Mouse (Mus musculus) spleen, postnatal 36 days (tissue): ENCODE measurements around the gene Cdcp1.

Source experiments
- DNase-seq, 2 experiments: peaks; one replicate each; pipeline ENCODE4 v3.0.0; 2022; ENCODE audit warnings: low spot score in 2 of 2, mixed read lengths in 1 of 2

Gene Cdcp1

DNA sequence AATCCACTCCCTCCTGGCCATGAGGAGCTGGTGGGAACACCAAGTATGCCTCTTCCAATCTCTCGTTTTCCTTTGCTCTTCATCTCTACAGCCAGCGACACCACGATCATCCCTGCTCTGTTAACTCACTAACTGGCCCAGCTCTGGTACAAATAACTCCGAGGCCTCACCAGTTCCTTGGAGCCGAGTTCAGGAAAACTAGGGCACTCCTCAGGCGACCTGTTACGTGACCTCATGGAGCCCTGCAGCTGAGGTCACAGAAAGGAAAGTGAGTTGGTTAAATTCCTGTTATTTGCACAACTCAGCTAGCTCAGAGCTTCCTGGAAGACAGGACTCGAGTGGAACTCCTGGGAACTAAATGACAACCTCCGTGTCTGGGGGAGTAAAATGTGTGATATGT, 2.5 kb downstream of the Cdcp1 start:
- no peak for DNase-seq

DNA sequence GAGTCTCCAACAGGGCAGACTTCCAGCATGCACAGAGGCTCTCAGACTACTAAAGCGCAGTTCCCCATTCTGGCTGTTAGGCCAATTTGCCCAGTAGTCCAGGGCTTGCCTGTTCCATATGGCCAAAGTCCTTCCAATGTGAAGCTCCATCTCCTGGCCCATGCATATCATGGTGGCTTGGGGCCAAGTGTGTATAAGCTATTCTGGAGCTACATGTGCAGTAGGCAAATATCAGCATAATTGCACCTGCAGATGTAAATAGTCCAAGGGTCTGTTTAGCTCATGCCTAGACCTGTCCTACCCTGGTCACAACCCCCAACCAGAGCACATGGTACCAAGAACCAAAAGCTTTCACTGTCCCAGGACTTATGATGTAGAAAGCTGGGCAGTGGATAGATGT, 7.9 kb downstream of the Cdcp1 start:
- no peak for DNase-seq

DNA sequence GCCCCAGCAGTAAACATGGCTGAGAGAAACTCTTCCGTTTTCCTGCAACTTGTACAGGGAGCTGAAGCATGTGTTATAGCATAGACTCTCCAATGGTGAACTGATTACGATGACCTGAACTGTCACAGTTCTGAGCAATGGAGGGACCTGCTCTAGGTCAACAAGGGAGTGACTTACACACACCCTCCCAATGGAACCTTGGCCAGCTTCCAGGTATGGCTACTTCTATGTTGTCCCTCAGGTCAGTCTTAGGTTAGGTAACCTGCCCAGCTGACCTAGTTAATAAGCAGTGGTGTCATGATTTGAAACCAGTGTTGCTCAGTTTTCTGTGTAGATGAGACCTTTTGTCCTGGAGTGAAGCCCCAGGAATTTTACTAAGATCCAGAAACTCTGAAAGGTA, 8.9 kb downstream of the Cdcp1 start:
- DNase-seq: no peak

DNA sequence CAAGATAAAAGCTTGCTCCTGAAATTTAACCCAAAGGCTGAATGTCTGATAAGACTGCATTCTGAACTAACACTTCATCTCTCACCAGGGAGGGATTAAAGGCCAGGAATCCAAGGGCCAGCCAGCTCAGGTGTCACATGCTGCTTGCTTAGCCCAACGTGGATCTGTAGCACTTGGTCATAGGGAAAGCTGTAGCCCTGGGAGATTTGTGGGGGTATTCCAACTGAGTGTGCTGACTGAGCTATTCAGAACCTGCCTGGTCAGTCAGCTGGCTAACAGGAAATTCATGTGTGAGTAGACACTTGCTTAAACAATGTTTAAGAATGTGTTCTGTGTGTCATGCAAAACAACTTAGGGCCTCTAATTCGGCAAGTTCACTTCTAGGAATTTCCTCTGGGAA, 9.3 kb downstream of the Cdcp1 start:
- DNase-seq: no peak

DNA sequence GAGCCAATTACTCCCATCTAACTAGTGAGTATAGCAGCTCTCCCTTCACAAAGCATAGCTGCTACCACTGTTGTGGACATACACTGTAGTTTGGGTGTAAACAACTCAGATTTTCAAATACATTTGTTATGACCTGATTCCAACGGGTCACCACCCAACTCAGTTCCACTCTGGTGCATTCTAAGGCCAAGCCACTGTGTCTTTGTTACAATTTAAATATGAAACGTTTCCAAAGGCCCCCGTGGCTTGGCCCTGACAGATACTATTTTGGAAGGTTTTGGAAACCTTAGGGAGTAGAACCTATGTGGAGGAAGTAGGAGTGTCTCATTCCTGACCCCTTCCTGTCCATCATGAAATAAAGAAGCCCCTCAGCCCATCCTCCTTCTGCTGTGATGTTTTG, 15.7 kb downstream of the Cdcp1 start:
- DNase-seq: no peak

DNA sequence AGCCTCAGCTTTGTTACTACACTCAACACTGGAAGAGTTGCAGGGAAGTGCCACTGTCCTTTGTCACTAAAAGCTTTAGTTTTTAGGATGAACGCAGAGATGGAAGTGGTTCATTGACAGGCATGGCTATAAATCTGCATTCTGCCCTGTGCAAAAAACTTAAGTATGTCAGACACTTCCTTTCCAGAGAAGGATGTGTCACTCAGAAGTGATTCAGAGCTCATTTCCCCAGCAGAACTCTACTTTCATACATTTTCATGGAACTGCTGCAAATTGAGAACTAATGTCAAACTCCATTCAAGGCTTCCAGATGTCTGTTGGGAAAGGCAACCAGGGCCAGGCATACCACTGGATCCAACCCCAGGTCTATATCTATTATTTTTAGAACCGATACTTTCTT, 27.6 kb downstream of the Cdcp1 start:
- no peak for DNase-seq

DNA sequence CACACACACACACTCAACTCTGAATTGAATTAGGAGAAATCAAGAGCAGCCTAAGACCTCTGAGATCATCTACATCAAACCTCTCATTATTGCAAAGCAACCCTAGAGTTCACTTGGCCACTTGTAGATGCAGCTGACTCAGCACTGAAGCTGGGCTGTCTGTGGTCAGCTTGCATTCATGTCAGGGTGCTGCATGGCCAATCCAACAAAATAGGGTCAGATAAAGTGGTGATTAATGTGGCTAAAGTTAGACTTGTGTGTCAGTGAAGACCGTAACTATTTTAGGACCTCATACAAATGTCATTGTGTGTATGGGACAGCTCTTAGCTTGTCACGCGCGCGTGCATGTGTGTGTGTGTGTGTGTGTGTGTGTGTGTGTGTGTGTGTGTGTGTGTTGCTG, 28.2 kb downstream of the Cdcp1 start:
- DNase-seq: no peak

DNA sequence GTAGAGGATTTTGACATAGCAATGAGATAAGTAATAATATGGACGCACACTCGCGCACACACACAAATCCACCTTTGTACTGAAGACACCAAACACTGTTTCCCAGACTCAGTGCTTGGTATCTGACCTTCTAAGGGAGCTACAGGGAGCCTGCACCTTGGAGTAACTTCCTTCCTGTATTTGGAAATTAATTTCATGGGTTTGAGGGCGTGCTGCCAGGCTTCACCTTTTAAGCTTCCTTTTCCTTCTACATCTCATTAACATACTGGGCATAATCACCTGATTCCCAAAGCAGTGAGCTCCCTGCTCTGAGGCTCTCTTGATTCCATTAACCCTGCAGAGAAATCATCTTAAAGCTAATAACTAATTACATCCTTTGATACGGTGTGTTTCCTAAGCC, 29.7 kb downstream of the Cdcp1 start:
- DNase-seq: no peak

DNA sequence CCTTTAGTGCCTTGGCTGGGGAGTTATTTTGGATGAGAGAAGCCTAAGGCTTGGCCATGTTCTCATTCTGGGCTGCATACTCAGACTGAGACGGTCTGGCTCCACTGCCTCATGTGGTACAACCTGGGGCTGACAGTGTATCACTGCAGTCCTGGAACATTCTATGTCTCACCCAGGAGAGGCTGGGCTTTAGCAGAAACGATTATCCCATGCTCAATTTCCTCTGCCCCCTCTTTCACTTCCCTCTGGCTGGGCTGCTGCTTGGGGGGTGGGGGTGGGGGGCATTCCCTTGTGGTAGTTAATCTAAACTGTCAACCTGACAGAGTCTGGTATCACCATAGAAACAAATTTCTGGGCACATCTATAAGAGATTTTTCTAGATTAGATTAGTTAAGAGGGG, 30.3 kb downstream of the Cdcp1 start:
- no peak for DNase-seq

DNA sequence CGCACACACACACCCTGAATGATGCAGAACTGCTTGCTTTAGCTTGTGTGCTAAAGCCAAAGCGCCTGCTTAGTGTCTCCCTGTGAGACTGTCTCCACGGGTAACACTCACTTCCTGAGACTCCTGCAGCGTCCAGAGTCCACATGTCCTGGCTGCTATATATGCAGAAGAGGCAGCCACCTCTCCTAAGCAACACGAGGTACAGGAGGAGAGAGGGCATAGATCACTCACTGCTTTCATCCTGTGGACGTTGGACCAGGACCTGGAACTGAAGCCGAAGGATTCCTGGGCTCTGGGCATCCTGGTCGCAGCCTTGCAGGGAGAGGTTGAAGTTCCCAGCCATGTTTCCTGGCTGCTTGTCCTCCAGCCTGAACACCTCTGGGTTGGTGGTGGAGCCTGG, 32.6 kb downstream of the Cdcp1 start:
- DNase-seq: no peak

DNA sequence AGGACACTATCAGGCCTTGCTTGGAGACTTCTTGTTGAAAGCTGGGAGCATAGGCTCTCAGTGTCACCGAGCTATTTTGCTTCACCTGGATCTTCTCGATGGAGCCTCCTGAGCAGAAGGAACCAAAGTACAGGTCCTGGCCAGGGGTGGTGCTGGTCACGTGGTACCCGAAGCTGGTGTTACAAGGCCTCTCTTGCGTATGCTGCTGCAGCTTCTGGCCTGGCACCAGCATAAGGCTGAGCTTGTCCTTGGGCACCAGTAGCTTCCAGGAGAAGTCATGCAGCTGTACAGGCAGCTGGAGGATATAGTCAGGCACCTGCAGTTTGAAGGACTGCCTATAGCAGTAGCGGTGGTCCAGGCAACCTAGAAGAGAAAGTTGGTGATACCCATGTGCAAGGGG, 35.8 kb downstream of the Cdcp1 start:
- DNase-seq: no peak

DNA sequence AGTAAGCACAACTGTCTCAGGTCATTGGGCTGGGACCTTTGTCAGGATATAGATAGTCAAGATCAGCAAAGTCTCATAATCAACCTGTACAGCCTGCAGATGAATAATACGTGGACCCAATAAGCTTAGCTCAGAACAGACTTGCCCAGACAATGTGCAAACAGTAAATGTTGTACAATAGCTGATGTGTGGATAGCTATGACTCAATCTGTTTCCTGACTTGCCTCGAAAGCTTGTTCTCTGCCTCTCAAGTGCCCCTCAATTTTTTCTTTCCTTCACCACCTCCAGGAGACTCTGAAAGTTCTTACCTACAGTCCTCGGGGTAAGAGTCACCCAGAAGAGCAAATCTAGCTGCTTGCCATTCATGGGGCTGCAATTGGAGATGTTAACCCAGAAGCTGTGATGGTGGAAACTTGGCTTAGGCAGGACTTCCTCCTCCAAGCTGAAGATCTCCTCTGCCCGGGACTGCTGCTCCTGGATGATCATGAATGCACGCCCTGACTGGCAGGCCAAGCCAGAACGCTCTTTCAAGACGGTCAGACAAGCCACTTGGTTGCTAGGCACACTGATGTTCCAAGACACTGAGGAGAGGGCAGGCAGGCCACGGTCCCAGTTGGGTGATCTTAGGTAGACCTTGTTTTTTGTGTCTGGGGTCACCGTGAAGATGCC, 38.3 kb downstream of the Cdcp1 start:
- no peak for DNase-seq

DNA sequence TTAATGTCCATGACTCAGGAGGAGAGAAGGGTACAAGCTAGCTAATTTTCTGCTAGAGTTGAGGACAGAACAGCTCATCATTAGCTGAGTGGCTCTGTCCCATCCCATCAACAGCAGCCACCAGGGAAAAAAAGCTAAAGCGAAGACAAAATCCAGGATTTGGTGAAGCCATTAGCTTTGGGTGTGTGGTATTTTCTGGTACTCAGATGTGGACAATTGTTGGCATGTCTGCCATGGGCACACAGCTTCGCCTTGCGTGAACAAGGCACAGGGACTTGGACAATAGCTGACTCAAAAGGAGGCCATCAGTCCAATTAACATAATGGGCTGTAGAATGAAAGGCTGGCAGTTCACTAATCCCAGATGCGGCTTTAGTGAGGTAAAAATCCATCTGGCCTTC, 41.5 kb downstream of the Cdcp1 start:
- DNase-seq: no peak

DNA sequence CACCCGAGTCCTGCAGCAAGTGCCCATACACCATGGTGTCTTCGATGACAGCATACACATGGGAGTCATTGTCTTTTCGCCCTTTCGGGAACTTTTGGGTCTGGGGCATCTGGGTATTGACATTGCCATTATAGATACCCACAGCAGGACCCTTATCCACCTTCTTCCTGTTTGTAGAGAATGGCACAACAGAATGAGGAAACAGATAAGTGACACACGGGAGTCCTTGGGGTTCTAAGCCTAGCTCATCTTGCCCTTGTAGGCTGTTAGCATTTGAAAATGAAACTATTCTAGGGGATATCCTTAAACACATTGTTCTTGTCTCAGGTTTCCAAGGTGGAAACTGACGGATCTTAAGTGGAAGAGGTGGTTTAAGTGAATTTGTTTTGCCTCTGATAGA, 42.1 kb downstream of the Cdcp1 start:
- DNase-seq: no peak

DNA sequence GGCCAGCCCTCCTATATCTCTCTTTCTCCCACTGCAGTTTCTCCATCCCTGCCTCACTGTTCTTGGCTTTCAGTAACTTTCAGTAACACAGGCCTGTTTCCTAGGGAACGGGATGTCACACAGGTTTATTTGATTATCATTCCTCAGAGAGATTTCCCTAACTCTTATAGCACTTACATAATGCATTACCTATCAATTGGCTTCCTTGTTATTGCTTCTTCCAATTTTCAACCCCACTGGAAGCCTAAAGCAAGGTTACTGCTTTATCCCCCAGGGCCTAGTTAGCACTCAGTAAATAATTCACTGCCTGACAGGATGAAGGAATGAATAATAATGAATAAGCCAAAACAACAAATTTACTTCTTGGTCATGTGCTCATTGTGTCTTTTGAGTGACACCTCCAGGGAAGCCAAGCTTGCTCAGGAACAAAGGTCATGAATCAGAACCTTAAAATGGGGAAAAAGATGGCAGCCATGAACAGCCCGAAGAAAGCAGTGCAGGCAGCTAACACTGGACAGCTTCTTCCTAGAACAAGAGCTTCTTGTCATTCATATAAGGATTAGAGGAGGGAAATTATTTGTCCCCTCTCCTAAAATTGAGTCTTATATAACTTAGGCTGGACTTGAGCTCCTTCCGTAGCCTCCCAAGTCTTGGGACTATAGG, 49.9 kb downstream of the Cdcp1 start:
- DNase-seq: no peak

DNA sequence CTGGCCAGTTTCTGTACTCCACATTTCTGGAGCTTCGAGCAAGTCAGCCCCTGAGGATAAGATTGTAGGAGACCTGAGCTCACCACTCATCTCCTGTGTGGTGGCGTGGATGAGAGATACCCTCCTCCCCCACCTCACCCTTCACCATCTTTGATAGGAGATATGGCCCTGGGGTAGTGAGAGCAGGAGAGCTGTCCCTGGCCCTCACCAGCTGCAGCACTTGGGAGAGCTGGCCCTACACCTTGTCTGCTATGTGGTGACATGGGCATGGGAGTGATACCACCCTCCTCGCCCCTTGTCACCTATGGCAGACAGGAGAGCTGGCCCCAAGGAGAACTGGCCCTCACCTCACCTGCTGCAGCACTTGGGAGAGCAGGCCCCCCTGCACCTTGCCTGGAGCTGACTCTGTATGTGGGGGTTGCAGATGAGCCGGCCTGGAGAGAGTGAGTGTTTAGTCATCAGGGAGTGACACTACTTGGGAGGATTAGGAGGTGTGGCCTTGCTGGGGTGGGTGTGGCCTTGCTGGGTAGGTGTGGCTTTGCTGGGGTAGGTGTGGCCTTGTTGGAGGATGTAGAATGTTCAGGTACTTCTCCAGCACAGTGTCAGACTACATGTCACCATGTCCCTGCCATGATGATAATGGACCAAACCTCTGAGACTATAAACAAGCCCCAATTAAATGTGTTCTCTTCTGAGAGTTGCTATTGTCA, 52.7 kb downstream of the Cdcp1 start:
- DNase-seq: no peak

DNA sequence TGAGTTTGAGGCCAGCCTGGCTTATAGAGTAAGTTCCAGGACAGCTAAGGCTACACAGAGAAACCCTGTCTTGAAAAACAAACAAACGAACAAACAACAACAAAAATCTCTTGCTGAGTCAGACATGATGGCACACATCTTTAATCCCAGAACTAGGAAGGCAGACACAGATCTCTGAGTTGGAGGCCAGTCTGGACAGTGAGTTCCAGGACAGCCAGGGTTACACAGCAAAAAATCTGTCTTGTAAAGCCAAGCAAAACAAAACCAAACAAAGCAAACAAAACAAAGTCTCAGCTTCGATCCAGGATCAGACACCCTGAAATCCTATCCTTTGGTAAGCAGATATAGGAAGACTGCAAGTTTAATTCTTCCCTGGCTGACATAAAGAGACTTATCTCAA, 54.0 kb downstream of the Cdcp1 start:
- no peak for DNase-seq

DNA sequence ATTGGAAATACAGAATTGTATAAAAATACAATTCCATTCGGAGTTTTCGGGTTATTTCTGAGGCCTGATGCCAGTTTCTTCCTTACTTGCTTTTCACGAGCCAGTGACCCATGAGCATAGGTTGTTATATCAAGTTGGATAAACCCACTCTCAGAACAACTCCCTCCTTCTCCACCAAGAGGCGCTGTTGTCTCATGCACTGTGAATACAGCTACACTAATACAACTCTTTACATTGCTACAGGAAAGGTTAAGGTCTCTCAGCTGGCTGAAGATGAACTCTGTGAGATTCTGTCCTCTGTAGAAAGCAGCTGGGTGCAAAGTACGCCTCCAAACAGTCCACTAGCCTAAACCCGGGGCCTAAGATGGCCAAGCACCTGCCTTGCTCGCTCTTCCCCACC, 56.5 kb downstream of the Cdcp1 start:
- peak in 1 of 2 experiments; percentile 41 for DNase-seq

DNA sequence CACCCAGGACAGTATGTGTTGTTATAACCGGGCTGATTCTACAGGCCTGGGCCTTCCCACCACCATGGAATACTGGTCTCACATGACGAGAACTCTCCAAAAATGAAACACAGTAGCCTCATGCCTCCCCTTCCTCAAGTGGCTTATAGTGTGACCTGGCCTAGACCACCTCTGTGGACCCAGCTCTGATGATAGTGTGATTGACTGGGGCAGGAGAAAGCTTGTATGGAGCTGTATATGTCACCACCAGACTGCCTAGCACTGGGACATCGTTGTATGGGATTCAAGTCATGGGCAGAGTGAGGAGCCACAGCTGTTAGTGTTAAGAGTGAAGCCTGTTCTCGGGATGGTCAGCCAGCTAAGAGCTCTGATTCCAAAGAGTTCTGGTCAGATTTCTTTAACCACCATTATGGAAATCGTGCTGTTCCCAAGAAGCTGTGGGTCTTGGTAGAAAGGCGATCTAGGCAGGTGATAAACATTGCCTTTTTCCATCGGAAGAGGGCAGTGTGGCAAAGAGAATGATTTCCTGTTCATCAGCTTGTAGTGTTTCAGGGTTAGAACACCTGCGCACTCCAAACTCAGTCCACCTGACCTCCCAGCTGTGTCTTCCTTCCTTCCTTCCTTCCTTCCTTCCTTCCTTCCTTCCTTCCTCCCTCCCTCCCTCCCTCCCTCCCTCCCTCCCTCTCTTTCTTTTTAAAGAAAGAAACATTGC, 57.6 kb downstream of the Cdcp1 start:
- peak in 1 of 2 experiments; percentile 13 for DNase-seq

DNA sequence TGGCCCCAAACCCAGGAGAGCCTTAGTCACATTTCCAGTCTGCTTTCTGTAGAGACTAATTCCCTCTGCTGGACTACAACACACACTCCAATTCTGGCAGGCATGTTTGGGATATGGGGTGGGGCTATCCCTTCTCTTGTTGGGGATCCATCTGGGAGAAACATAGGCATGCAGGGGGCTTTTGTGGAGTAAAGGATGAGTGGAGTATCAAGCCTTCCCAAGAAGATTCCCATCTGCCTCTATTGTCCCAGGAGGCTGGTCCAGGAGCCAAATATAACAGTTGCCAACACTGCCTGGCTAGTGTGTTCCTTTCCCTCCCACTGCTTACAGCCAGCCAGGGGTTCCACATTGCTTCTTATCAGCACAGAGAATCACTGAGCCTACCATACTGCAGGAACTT, 58.1 kb downstream of the Cdcp1 start:
- no peak for DNase-seq

DNA sequence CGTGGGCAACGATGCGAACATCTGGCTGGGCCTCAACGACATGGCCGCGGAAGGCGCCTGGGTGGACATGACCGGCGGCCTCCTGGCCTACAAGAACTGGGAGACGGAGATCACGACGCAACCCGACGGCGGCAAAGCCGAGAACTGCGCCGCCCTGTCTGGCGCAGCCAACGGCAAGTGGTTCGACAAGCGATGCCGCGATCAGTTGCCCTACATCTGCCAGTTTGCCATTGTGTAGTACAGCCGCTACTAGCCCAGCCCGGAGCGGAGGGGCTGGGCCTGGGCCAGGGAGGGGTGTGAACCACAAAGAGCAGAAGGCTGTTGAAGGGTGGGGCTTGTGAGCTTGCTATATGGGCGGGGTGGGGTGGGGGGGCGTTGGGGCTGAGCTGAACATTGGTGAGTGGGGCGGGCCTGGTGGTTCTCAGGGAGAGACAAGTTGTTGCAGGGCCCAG, 58.9 kb downstream of the Cdcp1 start:
- peak; percentile 59 to 70 for DNase-seq

DNA sequence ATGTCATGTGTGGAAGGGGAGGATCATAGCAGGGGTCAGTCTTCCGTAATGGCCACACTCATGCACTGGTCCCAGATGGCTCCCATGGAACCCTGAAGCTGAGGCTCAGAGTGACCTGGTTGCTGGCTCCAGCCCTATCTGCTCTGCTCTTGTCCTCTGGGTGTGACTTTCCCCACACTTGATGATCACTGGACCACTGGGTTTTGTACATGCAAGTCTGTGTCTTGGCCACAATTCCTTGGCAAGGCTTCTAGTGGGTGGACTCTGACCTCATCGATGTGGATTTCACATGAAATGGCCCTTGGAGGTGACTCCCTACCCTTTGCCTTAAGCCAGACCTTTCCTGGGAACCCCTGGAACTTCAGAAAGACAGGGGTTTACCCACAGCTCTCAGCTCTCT, 62.7 kb downstream of the Cdcp1 start:
- no peak for DNase-seq

DNA sequence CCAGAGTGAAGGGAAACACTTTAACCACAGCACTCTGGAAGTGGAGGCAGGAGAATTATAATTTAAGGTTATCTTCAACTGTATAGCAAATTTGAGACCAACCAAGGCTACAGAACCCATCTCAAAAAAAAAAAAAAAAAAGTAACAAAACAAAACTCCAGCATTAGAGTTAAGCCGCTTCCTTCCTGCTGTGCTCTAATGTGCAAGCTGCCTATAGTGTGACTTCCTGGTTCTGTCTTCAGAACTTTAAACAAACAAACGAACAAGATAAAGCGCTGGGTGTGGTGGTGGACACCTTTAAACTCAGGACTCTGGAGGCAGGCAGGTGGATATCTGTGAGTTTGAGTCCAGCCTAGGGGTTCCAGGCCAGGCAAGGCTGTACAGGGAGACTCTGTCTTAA, 63.8 kb downstream of the Cdcp1 start:
- DNase-seq: peak in 1 of 2 experiments; percentile 10
